ENCODE assay signal across 21 mouse cellular contexts in the genomic region with DNA sequence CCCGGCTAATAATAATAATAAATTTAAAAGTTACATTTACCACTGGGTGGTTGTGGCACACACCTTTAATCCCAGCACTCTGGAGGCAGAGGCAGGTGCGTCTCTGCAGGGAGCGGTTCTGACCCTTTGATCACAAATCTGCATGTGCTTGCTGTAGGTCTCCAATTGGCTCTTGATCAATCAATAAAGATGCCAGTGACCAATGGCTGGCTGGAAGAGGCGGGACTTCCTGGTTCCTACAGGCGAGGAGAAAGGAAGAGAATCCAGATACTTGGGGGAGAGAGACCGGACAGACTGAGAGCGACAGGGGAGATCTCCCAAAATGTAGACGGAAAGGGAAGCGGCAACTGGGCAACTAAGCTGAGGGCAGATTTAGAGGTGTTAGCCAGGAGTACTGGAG. TPM values are rescaled to one million over a fixed set of nuclear protein-coding genes. Genes with fewer than 3 reads are reported as not detected.
DNase-seq lines count a peak whose midpoint lies in the region; TF ChIP-seq lines count a peak whose summit lies in the region.
"Had no signal": no experiment of that assay in that cellular context is flagged by ENCODE, and none has a peak within 500 bp of the region (broad histone marks: within the 10 kb centered on the region; RNA-seq: fewer than 3 reads in every experiment).

No protein-coding gene starts in this region.

- peaks cover 52% of the 10 kb centered on the region for H3K4me1 ChIP-seq in E14TG2a.4 (replicated peaks; ENCODE audit: low read depth, low read length)
- H3K4me1 ChIP-seq in limb, embryonic 10.5 days, result peaks cover 35% of the 10 kb centered on the region

- peak; percentile 32 for DNase-seq in left cerebral cortex, postnatal 4 days
- no peak for DNase-seq in left cerebral cortex, adult 18-20 months (ENCODE audit: low spot score in 2 of 2)
- DNase-seq in A20 (ENCODE audit: low read depth, low spot score), result peak; percentile 94
- peak; percentile 76 for DNase-seq in WW6 (ENCODE audit: low read depth, low spot score)
- DNase-seq in limb, embryonic 10.5 days (ENCODE audit: low spot score), result no peak
- DNase-seq in cerebellum, adult 9-10 months, result no peak
- DNase-seq in cerebellum, adult 11-12 months, result no peak
- DNase-seq: adrenal gland, postnatal 36 days; cerebellum, adult 8-10 months; forebrain, postnatal 0 days; heart, postnatal 36 days; lung, embryonic 14.5 days; right cerebral cortex, postnatal 14 days; thymus, postnatal 36 days had no signal

- intact Hi-C loops in left cerebral cortex, postnatal 4 days (cut with DNase I), result no loop called here

- WGBS in limb, embryonic 10.5 days, result 93% methylated on average over 9 of the region's 9 CpGs

- no peaks in the 10 kb centered on the region for H3K9me3 ChIP-seq in E14TG2a.4 (ENCODE audit: low read length)
- no peaks in the 10 kb centered on the region for H3K9me3 ChIP-seq in limb, embryonic 10.5 days (replicated peaks)
- H3K9me3 ChIP-seq: midbrain, embryonic 15.5 days; stomach, embryonic 15.5 days had no signal

- TF ChIP-seq CTCF in E14TG2a.4 (conservative IDR thresholded peaks at IDR 0.05; ENCODE audit: low read length), result no peak

- H3K4me3 ChIP-seq in E14TG2a.4 (replicated peaks; ENCODE audit: low read length), result peak overlapping the region; percentile 75
- H3K4me3 ChIP-seq in limb, embryonic 10.5 days, result no peak overlapping the region
- H3K4me3 ChIP-seq: heart, embryonic 12.5 days; midbrain, embryonic 15.5 days; stomach, embryonic 15.5 days had no signal

- peaks cover 7% of the 10 kb centered on the region for H3K27me3 ChIP-seq in E14TG2a.4 (ENCODE audit: insufficient read depth, low read length)
- peaks cover 4% of the 10 kb centered on the region; the same call in 1 of the 2 replicates for H3K27me3 ChIP-seq in limb, embryonic 10.5 days (ENCODE audit: low read depth, poor library complexity, severe bottlenecking)
- H3K27me3 ChIP-seq: heart, embryonic 12.5 days; midbrain, embryonic 15.5 days; stomach, embryonic 15.5 days had no signal

- H3K36me3 ChIP-seq in E14TG2a.4 (ENCODE audit: insufficient read depth, low read length), result no peaks in the 10 kb centered on the region
- H3K36me3 ChIP-seq in limb, embryonic 10.5 days, result no peaks in the 10 kb centered on the region
- H3K36me3 ChIP-seq: G1E; heart, embryonic 12.5 days; midbrain, embryonic 15.5 days; stomach, embryonic 15.5 days had no signal

- no peak overlapping the region for H3K27ac ChIP-seq in limb, embryonic 10.5 days
- H3K27ac ChIP-seq: midbrain, embryonic 15.5 days; stomach, embryonic 15.5 days had no signal

RNA-seq across cellular contexts. Expression of a gene that starts 10.4 kb away (rescaled TPM):
- total RNA-seq in left cerebral cortex, postnatal 4 days (2021), result not detected
- total RNA-seq in left cerebral cortex, adult 18-20 months (2021), result under 1 TPM; 0.60 to 0.70 TPM
- polyA plus RNA-seq in limb, embryonic 10.5 days (2016; fragmentation: Nextera tagmentation; extraction: Ambion mirVana), result not detected in 2 replicates
- total RNA-seq: forebrain, postnatal 0 days; granulocyte monocyte progenitor cell, adult 5-6 weeks had no signal
- polyA plus RNA-seq: activated CD4-positive, CD25-positive, alpha-beta regulatory T cell, adult 4 months; G1E; lung, embryonic 14.5 days had no signal

RNA-seq across cellular contexts. Expression of a gene that starts 26.2 kb away (rescaled TPM):
- total RNA-seq in left cerebral cortex, postnatal 4 days (2021), result 10 to 100 TPM; 64.7 to 67.8 TPM
- total RNA-seq in left cerebral cortex, adult 18-20 months (2021), result 10 to 100 TPM; 38.8 to 46.6 TPM
- 17.9 and 20.2 TPM in 2 replicates for polyA plus RNA-seq in limb, embryonic 10.5 days (2016; fragmentation: Nextera tagmentation; extraction: Ambion mirVana)

RNA-seq across cellular contexts. Expression of a gene that starts 44.3 kb away (rescaled TPM):
- 100 to 1,000 TPM; 170 to 186 TPM for total RNA-seq in left cerebral cortex, postnatal 4 days (2021)
- 100 to 1,000 TPM; 242 to 270 TPM for total RNA-seq in left cerebral cortex, adult 18-20 months (2021)
- 400 and 433 TPM in 2 replicates for polyA plus RNA-seq in limb, embryonic 10.5 days (2016; fragmentation: Nextera tagmentation; extraction: Ambion mirVana)

Comparison
In these comparisons a context has a peak if more than half of its experiments do, and no peak if none do; other contexts are left out.
1. DNase-seq: peak in left cerebral cortex, postnatal 4 days (single experiment), A20 (single experiment) and WW6 (single experiment); none in left cerebral cortex, adult 18-20 months (0 of 2), limb, embryonic 10.5 days (single experiment), cerebellum, adult 9-10 months (single experiment) and cerebellum, adult 11-12 months (single experiment).